Mouse (Mus musculus): ENCODE measurements around the gene Dcaf7. TPM values are rescaled to one million over a fixed set of nuclear protein-coding genes. Genes with fewer than 3 reads are reported as not detected.
A peak's percentile ranks its signal among the peaks of the same experiment; 100 is the strongest.
"Not testable (repeated sequence)": the region's sequence is repeated elsewhere in the genome, so short reads cannot be mapped to it uniquely, and the experiment has no call there.

Dcaf7 gene
- polyA plus RNA-seq, 1 experiment, result 16.9 TPM

DNA sequence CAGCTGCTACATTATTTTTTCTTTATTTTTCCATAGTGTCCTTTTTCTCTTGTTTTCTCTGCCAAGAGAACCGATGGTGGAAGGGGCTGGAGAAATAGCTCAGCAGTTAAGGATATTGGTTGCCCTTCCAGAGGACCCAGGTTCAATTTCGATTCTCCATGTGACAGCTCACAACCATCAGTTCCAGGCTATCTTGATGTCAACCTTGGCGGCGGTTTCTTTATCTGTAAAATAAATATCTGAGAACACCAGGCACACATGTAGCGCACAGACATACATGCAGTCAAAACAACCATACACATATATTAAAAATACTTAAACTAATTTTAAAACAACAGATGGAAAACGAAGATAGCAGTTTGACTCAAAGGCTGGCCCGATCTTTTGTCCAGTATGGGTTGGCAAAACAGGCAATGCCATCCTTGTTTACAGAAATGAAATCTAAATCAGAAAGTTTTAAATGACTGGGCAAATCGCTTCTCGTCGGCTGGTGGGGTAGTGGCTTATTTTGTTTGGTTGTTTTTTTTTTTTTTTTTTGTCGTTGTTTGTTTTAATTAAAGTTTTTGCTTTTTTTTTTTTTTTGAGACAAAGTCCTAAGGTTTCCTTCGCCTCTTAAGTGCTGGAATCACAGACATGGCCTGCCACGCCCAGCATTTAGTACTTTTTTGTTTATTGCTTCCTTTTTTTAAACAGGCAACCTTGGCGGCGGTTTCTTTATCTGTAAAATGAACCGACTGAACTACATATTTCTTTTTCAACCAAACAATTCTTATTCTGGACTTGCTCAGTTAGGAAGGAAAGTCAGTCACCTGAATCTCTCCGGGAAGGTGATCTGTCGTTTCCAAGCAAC is 28.6 kb downstream of the Dcaf7 start:
- WGBS, result 26% methylated on average over 18 of the region's 18 CpGs
- TF ChIP-seq CTCF (IDR thresholded peaks at IDR 0.05; ENCODE audit: control insufficient read depth, insufficient read depth, low read length), result no peak
- no peak for TF ChIP-seq POLR2A (IDR thresholded peaks at IDR 0.05; ENCODE audit: borderline replicate concordance, control insufficient read depth, low read depth, low read length)
- H3K27ac ChIP-seq (ENCODE audit: control insufficient read depth, insufficient read depth, low read depth, low read length, poor library complexity), result peak overlapping the region; percentile 92
- peaks cover 2% of the 10 kb centered on the region; the same call in 1 of the 2 replicates for H3K4me1 ChIP-seq (ENCODE audit: control insufficient read depth, insufficient read depth, low read length)
- peak overlapping the region; percentile 96 for H3K4me3 ChIP-seq (replicated peaks; ENCODE audit: control insufficient read depth, low read depth, low read length)

DNA sequence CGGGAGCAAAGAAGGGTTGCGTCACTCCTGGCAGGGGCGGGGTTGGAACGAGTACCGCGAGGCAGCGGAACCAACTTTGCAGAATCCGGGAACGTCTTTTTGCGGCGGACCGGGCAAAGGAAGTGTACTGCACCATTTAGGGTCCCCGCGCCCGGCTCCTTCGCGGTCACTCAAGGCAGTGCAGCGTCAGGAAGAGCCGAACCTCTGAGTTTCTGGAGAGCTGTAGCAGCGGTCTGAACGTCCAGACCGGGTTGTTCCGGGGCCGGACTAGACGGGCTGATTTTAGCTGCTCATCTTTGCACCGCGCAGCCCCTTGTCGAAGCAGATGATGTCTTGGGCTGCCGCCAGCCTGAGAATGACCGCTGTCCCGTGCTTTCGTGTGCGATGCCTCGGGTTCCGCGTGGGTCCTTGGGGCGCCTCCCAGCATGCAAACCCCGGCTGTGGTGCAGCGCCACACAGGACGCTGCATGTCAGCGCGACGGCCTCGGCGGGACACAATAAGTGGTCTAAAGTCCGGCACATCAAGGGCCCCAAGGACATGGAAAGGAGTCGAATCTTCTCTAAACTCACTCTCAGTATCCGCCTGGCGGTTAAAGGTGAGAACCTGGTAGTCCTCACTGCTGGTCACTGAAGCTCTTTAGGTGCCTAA is 29.4 kb downstream of the Dcaf7 start, which contains the start of gene Taco1:
Taco1 (plus strand) TSS at position 139 of the 649 bp plus-strand sequence.
- peak within 1 kb of the TSS; percentile 96 for H3K4me3 ChIP-seq (replicated peaks; ENCODE audit: control insufficient read depth, low read depth, low read length)
- under 1% methylated on average over 49 of the region's 49 CpGs for WGBS
- peaks cover 2% of the 10 kb centered on the region; the same call in 1 of the 2 replicates for H3K4me1 ChIP-seq (ENCODE audit: control insufficient read depth, insufficient read depth, low read length)
- peak within 1 kb of the TSS; percentile 92 for H3K27ac ChIP-seq (ENCODE audit: control insufficient read depth, insufficient read depth, low read depth, low read length, poor library complexity)
- TF ChIP-seq CTCF (IDR thresholded peaks at IDR 0.05; ENCODE audit: control insufficient read depth, insufficient read depth, low read length) (peak; percentile 15; the same call in 1 of the 2 replicates), POLR2A (IDR thresholded peaks at IDR 0.05; ENCODE audit: borderline replicate concordance, control insufficient read depth, low read depth, low read length) (peak; percentile 68; the same call in 1 of the 2 replicates)

DNA sequence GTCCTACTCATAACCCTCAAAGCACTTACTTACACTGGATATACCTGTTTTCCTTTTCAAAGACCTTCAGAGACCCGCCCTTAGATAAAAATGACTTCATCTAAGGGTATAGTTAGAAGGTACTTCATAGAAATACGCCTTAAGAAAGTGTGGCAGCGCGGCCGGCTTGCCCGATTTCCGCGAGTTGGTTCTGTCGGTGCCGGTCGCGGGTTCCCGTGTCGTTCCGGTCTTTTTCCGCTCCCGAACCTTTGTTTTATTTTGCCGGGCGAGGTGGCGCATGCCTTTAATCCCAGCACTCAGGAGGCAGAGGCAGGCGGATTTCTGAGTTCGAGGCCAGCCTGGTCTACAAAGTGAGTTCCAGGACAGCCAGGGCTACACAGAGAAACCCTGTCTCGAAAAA is 29.9 kb downstream of the Dcaf7 start:
- 7% methylated on average over 23 of the region's 23 CpGs for WGBS
- H3K4me1 ChIP-seq (ENCODE audit: control insufficient read depth, insufficient read depth, low read length); H3K27ac ChIP-seq (ENCODE audit: control insufficient read depth, insufficient read depth, low read depth, low read length, poor library complexity): not testable (repeated sequence)
- H3K4me3 ChIP-seq (replicated peaks; ENCODE audit: control insufficient read depth, low read depth, low read length), result peak overlapping the region; percentile 96

DNA sequence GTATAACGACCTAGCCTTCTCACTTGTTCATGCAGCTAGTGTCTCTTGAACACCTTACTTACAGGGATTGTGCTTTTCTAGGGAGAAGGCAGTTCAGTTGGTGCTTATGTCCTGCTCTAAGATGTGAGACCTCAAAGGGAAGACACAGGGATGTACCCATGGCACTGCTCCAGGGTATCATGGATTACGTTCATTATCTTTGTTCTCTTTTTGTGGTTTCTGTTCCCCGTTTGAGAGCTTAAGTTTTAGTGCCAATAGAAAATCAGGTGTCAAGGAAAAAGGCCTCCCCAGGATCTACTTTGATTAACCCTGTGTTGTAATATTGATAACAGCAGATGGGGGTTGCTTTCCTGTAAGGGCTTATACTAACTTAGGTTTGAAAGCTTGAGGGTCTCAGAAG is 37.1 kb downstream of the Dcaf7 start:
- Histone ChIP-seq H3K4me3 (replicated peaks; ENCODE audit: control insufficient read depth, low read depth, low read length) (no peak overlapping the region), H3K27ac (ENCODE audit: control insufficient read depth, insufficient read depth, low read depth, low read length, poor library complexity) (no peak overlapping the region), H3K4me1 (ENCODE audit: control insufficient read depth, insufficient read depth, low read length) (no peaks in the 10 kb centered on the region)
- TF ChIP-seq POLR2A (IDR thresholded peaks at IDR 0.05; ENCODE audit: borderline replicate concordance, control insufficient read depth, low read depth, low read length) (no peak), CTCF (IDR thresholded peaks at IDR 0.05; ENCODE audit: control insufficient read depth, insufficient read depth, low read length) (no peak)
- 39% methylated on average over 3 of the region's 3 CpGs for WGBS

DNA sequence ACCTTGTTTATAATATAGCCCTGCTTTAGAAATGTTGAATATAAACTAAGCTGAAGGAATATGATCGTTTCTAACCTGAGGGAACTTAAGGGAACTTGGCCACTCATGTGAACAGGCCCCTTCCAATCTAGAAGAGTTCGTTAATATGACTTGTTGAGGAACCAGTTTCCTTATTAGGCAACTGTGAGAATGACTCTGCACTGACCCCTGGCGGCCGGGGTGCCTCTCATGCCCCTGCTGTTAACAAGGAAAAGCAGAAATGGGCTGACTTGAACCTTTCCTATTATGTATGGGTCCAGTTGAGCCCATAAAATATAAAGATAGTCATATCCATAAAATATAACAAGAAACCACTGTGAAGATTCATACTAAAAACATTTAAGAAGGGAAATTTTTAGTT is 39.6 kb downstream of the Dcaf7 start:
- WGBS, result under 1% methylated on average over 4 of the region's 4 CpGs

DNA sequence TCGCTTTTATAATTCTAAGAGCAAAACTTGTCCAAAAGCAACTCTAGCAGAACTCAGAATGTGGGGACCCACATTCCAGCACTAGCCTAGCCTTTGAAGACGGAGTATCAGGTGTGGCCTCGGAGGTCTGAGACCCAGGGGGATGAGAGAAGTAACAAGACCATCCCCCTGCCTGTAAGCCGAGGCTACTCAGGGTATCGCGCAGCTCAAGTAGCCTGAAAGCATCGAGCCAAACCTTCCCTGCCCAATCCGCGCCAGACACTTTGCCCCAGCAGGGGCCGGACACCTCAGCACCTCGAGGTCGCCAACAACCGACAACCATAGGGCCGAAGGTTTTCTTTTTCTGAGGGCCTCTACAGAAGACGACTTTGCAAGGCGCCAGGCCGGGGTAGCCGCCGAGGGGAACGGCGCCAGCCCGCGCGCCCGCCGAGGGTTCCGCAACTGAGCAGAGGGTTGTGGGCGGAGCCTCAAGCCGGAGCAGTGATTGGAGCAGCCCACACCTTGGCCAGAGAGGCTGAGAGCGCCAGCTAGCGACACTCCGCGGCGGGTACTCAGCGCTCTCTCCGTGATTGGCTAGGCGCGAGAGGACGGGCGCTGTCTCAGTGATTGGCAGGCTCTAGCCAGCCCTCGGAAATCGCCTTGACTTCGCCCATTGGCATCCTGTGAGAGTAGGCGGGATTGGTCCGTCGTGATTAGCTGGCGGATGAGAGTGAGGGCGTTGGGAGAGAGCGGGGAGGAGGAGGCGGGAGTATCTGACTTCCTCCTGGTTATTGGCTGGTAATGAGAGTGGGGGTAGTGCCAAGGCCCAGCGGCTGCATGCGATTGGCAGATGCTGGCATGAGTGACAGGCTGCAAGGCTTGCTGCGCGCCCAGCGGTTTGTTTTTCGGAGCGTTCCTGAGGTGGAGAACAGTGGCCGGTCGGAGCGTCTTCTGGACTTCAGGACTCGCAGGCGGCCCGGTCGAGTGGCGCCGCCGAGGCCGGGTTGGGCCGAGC is 47.3 kb downstream of the Dcaf7 start, which contains the start of gene Map3k3:
Map3k3 (plus strand) TSS at position 906 of the 994 bp plus-strand sequence.
- no peaks in the 10 kb centered on the region for H3K4me1 ChIP-seq (ENCODE audit: control insufficient read depth, insufficient read depth, low read length)
- H3K4me3 ChIP-seq (replicated peaks; ENCODE audit: control insufficient read depth, low read depth, low read length), result peak within 1 kb of the TSS; percentile 79
- under 1% methylated on average over 69 of the region's 69 CpGs for WGBS
- peak; percentile 84; the same call in 1 of the 2 replicates for TF ChIP-seq POLR2A (IDR thresholded peaks at IDR 0.05; ENCODE audit: borderline replicate concordance, control insufficient read depth, low read depth, low read length)
- peak; percentile 56 for TF ChIP-seq CTCF (IDR thresholded peaks at IDR 0.05; ENCODE audit: control insufficient read depth, insufficient read depth, low read length)
- H3K27ac ChIP-seq (ENCODE audit: control insufficient read depth, insufficient read depth, low read depth, low read length, poor library complexity), result peak within 1 kb of the TSS; percentile 89

More for the DNA sequence above, 39.6 kb downstream of the Dcaf7 start:
- H3K4me1 ChIP-seq (ENCODE audit: control insufficient read depth, insufficient read depth, low read length), result no peaks in the 10 kb centered on the region
- TF ChIP-seq CTCF (IDR thresholded peaks at IDR 0.05; ENCODE audit: control insufficient read depth, insufficient read depth, low read length), result peak; percentile 89
- TF ChIP-seq POLR2A (IDR thresholded peaks at IDR 0.05; ENCODE audit: borderline replicate concordance, control insufficient read depth, low read depth, low read length), result no peak
- no peak overlapping the region for H3K27ac ChIP-seq (ENCODE audit: control insufficient read depth, insufficient read depth, low read depth, low read length, poor library complexity)
- no peak overlapping the region for H3K4me3 ChIP-seq (replicated peaks; ENCODE audit: control insufficient read depth, low read depth, low read length)

DNA sequence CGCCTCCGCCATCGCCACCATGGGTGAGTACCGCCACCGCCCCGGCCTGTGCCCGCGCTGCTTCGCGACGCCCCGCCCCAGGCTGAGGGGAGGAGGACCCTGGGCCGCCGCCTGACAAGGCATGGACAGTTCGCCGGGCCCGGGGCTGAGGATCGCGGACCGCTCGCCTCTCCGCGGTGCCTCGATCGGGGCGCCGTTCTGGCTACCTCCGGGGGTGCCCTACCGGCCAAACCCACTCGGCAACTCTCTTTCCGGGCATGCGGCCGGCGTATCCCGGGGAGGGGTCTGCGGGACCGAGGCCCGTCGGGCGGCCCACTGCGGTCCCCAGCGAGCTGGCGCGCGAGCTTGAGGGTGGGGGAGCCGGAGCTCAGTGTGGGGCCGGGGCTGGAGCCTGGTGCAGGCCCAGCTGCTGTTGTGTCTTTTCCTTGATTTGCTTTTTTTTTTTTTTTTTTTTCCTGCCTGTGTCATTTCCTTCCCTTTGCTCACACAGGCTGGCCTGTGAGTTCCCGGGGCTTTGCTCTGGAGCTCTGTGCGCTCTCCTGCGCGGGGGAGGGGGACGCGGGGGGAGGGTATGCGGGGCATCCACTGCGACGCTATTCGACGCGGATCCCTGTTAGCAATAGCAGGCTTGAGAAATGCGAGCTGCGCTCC is 48.4 kb downstream of the Dcaf7 start:
- TF ChIP-seq POLR2A (IDR thresholded peaks at IDR 0.05; ENCODE audit: borderline replicate concordance, control insufficient read depth, low read depth, low read length) (no peak), CTCF (IDR thresholded peaks at IDR 0.05; ENCODE audit: control insufficient read depth, insufficient read depth, low read length) (no peak)
- under 1% methylated on average over 61 of the region's 61 CpGs for WGBS
- Histone ChIP-seq H3K4me1 (ENCODE audit: control insufficient read depth, insufficient read depth, low read length) (no peaks in the 10 kb centered on the region; the same call in 1 of the 2 replicates), H3K27ac (ENCODE audit: control insufficient read depth, insufficient read depth, low read depth, low read length, poor library complexity) (peak overlapping the region; percentile 89), H3K4me3 (replicated peaks; ENCODE audit: control insufficient read depth, low read depth, low read length) (peak overlapping the region; percentile 79)
